Mouse (Mus musculus): Measurements from ENCODE around the gene Sik3. TPM values are rescaled to one million over a fixed set of nuclear protein-coding genes. Genes with fewer than 3 reads are reported as not detected.

The Sik3 gene
- polyA plus RNA-seq, 1 experiment: 32.0 TPM

- no peaks in the 10 kb centered on the region for H3K27me3 ChIP-seq (ENCODE audit: control insufficient read depth, insufficient read depth, insufficient read length)
- TF ChIP-seq MYOD1 (IDR thresholded peaks at IDR 0.05; ENCODE audit: control insufficient read depth, insufficient read length, low read depth) (no peak), FOSL1 (IDR thresholded peaks at IDR 0.05; ENCODE audit: insufficient read depth, low read length, poor library complexity, severe bottlenecking) (no peak), CTCF (IDR thresholded peaks at IDR 0.05; ENCODE audit: control insufficient read depth, insufficient read depth, insufficient read length) (no peak), MAX (IDR thresholded peaks at IDR 0.05) (no peak), CEBPB (IDR thresholded peaks at IDR 0.05; ENCODE audit: low read depth) (no peak), MYOG (IDR thresholded peaks at IDR 0.05; ENCODE audit: control insufficient read depth, extremely low read depth, insufficient read length) (no peak), USF1 (IDR thresholded peaks at IDR 0.05; ENCODE audit: low read depth) (no peak)
- no peak overlapping the region for H3K4me3 ChIP-seq (ENCODE audit: insufficient read depth, poor library complexity, severe bottlenecking)
- H3K36me3 ChIP-seq (ENCODE audit: control insufficient read depth, insufficient read depth): peaks cover 27% of the 10 kb centered on the region
- peaks cover 74% of the 10 kb centered on the region for H3K79me3 ChIP-seq (ENCODE audit: low read depth)
- H3ac ChIP-seq (ENCODE audit: control insufficient read depth, insufficient read length, low read depth): no peak overlapping the region
- H3K79me2 ChIP-seq (ENCODE audit: control insufficient read depth, insufficient read depth): peaks cover 88% of the 10 kb centered on the region
Observed at GRCm38 (mm10) chr9:45981331-45981730, 31.3 kb upstream of the Sik3 start.

GRCm38 (mm10) chr9:45983676-45984408 lies 28.8 kb upstream of the Sik3 start:
- Histone ChIP-seq H3ac (ENCODE audit: control insufficient read depth, insufficient read length, low read depth) (peak overlapping the region; percentile 96), H3K27me3 (ENCODE audit: control insufficient read depth, insufficient read depth, insufficient read length) (no peaks in the 10 kb centered on the region), H3K36me3 (ENCODE audit: control insufficient read depth, insufficient read depth) (peaks cover 15% of the 10 kb centered on the region), H3K79me2 (ENCODE audit: control insufficient read depth, insufficient read depth) (peaks cover 63% of the 10 kb centered on the region), H3K79me3 (ENCODE audit: low read depth) (peaks cover 52% of the 10 kb centered on the region), H3K4me3 (ENCODE audit: insufficient read depth, poor library complexity, severe bottlenecking) (peak overlapping the region; percentile 55)
- TF ChIP-seq MYOD1 (IDR thresholded peaks at IDR 0.05; ENCODE audit: control insufficient read depth, insufficient read length, low read depth) (no peak), MYOG (IDR thresholded peaks at IDR 0.05; ENCODE audit: control insufficient read depth, extremely low read depth, insufficient read length) (no peak), CEBPB (IDR thresholded peaks at IDR 0.05; ENCODE audit: low read depth) (no peak), FOSL1 (IDR thresholded peaks at IDR 0.05; ENCODE audit: insufficient read depth, low read length, poor library complexity, severe bottlenecking) (no peak), MAX (IDR thresholded peaks at IDR 0.05) (no peak), USF1 (IDR thresholded peaks at IDR 0.05; ENCODE audit: low read depth) (no peak), CTCF (IDR thresholded peaks at IDR 0.05; ENCODE audit: control insufficient read depth, insufficient read depth, insufficient read length) (no peak)

GRCm38 (mm10) chr9:45984409-45985228 lies 28.0 kb upstream of the Sik3 start:
- Histone ChIP-seq H3K27me3 (ENCODE audit: control insufficient read depth, insufficient read depth, insufficient read length) (no peaks in the 10 kb centered on the region), H3K79me3 (ENCODE audit: low read depth) (peaks cover 45% of the 10 kb centered on the region), H3ac (ENCODE audit: control insufficient read depth, insufficient read length, low read depth) (peak overlapping the region; percentile 96), H3K36me3 (ENCODE audit: control insufficient read depth, insufficient read depth) (peaks cover 15% of the 10 kb centered on the region), H3K4me3 (ENCODE audit: insufficient read depth, poor library complexity, severe bottlenecking) (peak overlapping the region; percentile 55), H3K79me2 (ENCODE audit: control insufficient read depth, insufficient read depth) (peaks cover 55% of the 10 kb centered on the region)
- TF ChIP-seq CEBPB (IDR thresholded peaks at IDR 0.05; ENCODE audit: low read depth) (no peak), USF1 (IDR thresholded peaks at IDR 0.05; ENCODE audit: low read depth) (no peak), FOSL1 (IDR thresholded peaks at IDR 0.05; ENCODE audit: insufficient read depth, low read length, poor library complexity, severe bottlenecking) (no peak)

GRCm38 (mm10) chr9:45985229-45985567 lies 27.4 kb upstream of the Sik3 start:
- Histone ChIP-seq H3K79me2 (ENCODE audit: control insufficient read depth, insufficient read depth) (peaks cover 50% of the 10 kb centered on the region), H3K79me3 (ENCODE audit: low read depth) (peaks cover 39% of the 10 kb centered on the region), H3K4me3 (ENCODE audit: insufficient read depth, poor library complexity, severe bottlenecking) (peak overlapping the region; percentile 55), H3K36me3 (ENCODE audit: control insufficient read depth, insufficient read depth) (peaks cover 15% of the 10 kb centered on the region), H3ac (ENCODE audit: control insufficient read depth, insufficient read length, low read depth) (no peak overlapping the region), H3K27me3 (ENCODE audit: control insufficient read depth, insufficient read depth, insufficient read length) (no peaks in the 10 kb centered on the region)
- TF ChIP-seq USF1 (IDR thresholded peaks at IDR 0.05; ENCODE audit: low read depth): no peak
- TF ChIP-seq MAX (IDR thresholded peaks at IDR 0.05): no peak
- TF ChIP-seq FOSL1 (IDR thresholded peaks at IDR 0.05; ENCODE audit: insufficient read depth, low read length, poor library complexity, severe bottlenecking): no peak
- TF ChIP-seq CEBPB (IDR thresholded peaks at IDR 0.05; ENCODE audit: low read depth): peak; percentile 94

- Histone ChIP-seq H3K79me2 (ENCODE audit: control insufficient read depth, insufficient read depth) (no peaks in the 10 kb centered on the region), H3K4me3 (ENCODE audit: insufficient read depth, poor library complexity, severe bottlenecking) (no peak overlapping the region), H3ac (ENCODE audit: control insufficient read depth, insufficient read length, low read depth) (no peak overlapping the region), H3K27me3 (ENCODE audit: control insufficient read depth, insufficient read depth, insufficient read length) (peaks cover 16% of the 10 kb centered on the region), H3K36me3 (ENCODE audit: control insufficient read depth, insufficient read depth) (no peaks in the 10 kb centered on the region), H3K79me3 (ENCODE audit: low read depth) (no peaks in the 10 kb centered on the region)
- TF ChIP-seq CTCF (IDR thresholded peaks at IDR 0.05; ENCODE audit: control insufficient read depth, insufficient read depth, insufficient read length): no peak
- TF ChIP-seq MYOG (IDR thresholded peaks at IDR 0.05; ENCODE audit: control insufficient read depth, extremely low read depth, insufficient read length): no peak
- no peak for TF ChIP-seq USF1 (IDR thresholded peaks at IDR 0.05; ENCODE audit: low read depth)
- no peak for TF ChIP-seq CEBPB (IDR thresholded peaks at IDR 0.05; ENCODE audit: low read depth)
- no peak for TF ChIP-seq MYOD1 (IDR thresholded peaks at IDR 0.05; ENCODE audit: control insufficient read depth, insufficient read length, low read depth)
- TF ChIP-seq MAX (IDR thresholded peaks at IDR 0.05): no peak
- TF ChIP-seq FOSL1 (IDR thresholded peaks at IDR 0.05; ENCODE audit: insufficient read depth, low read length, poor library complexity, severe bottlenecking): no peak
Observed at GRCm38 (mm10) chr9:45999009-45999408, 13.6 kb upstream of the Sik3 start.
